Mouse (Mus musculus) forebrain, embryonic 16.5 days (tissue): Measurements from ENCODE around the gene Pigp. TPM values are rescaled to one million over a fixed set of nuclear protein-coding genes. Genes with fewer than 3 reads are reported as not detected.

Source experiments
- ATAC-seq: fragments of 200-750 bp; cut with Nextera tagmentation; 2 replicates; pipeline ENCODE4 v1.8.0; 2017; ENCODE audit warnings: mild to moderate bottlenecking, moderate library complexity
- H3K27ac ChIP-seq: fragments of 300-500 bp; sonication (generic); 2 replicates; pipeline ENCODE4 v1.5.1; 2014; ENCODE audit warnings: low read length, control low read depth
- H3K27me3 ChIP-seq: fragments of 300-500 bp; sonication (generic); replicated peaks from 2 replicates; pipeline ENCODE4 v1.6.1; 2014; ENCODE audit warnings: low read length; ENCODE audit not compliant: control insufficient read depth, insufficient read depth
- H3K36me3 ChIP-seq: fragments of 300-500 bp; sonication (generic); 2 replicates; pipeline ENCODE4 v1.6.1; 2014; ENCODE audit not compliant: control insufficient read depth, insufficient read depth
- H3K4me1 ChIP-seq: fragments of 300-500 bp; sonication (generic); replicated peaks from 2 replicates; pipeline ENCODE4 v1.6.1; 2014; ENCODE audit warnings: low read length; ENCODE audit not compliant: control insufficient read depth, insufficient read depth
- H3K4me2 ChIP-seq: fragments of 300-500 bp; sonication (generic); 2 replicates; pipeline ENCODE4 v1.6.1; 2014; ENCODE audit warnings: mild to moderate bottlenecking, low read length, control low read depth
- H3K4me3 ChIP-seq: fragments of 300-500 bp; sonication (generic); replicated peaks from 2 replicates; pipeline ENCODE4 v1.5.1; 2014; ENCODE audit warnings: mild to moderate bottlenecking, low read length, control low read depth
- H3K9ac ChIP-seq: fragments of 300-500 bp; sonication (generic); replicated peaks from 2 replicates; pipeline ENCODE4 v1.6.1; 2014; ENCODE audit warnings: low read depth, low read length, control low read depth
- H3K9me3 ChIP-seq: fragments of 300-500 bp; sonication (generic); 2 replicates; pipeline ENCODE4 v1.6.1; 2016; ENCODE audit warnings: low read length; ENCODE audit not compliant: control insufficient read depth
- WGBS: fragments of 180-500 bp; shearing (Covaris S2); extraction: QIAGEN DNeasy Blood & Tissue Kit; methylation state at CpG from one replicate; pipeline ENCODE4 v1.1.7; 2014; 5-methylcytosine and 5-hydroxymethylcytosine counted together
- polyA plus RNA-seq: library from polyadenylated mRNA; unstranded; fragments of >200 nt; fragmentation: Nextera tagmentation; extraction: Ambion mirVana; gene quantifications from 2 replicates; pipeline ENCODE4 v1.2.1, GENCODE M21; 2015

Pigp gene
- polyA plus RNA-seq, 1 experiment from 2014 or later = 120 TPM

GRCm38 (mm10) chr16:94396641-94397040, 25.0 kb upstream of the Pigp start:
- no peak overlapping the region for H3K4me3 ChIP-seq
- H3K36me3 ChIP-seq = peaks cover 12% of the 10 kb centered on the region
- peaks cover 5% of the 10 kb centered on the region; the same call in 1 of the 2 replicates for H3K4me1 ChIP-seq
- H3K4me2 ChIP-seq = no peak overlapping the region
- H3K27me3 ChIP-seq = no peaks in the 10 kb centered on the region
- H3K27ac ChIP-seq = no peak overlapping the region
- no peaks in the 10 kb centered on the region for H3K9me3 ChIP-seq
- no peak for ATAC-seq
- no peak overlapping the region for H3K9ac ChIP-seq
- 93% methylated on average over 7 of the region's 7 CpGs for WGBS

- 0 out of 2 replicates have a peak, but pooled peaks cover 5% of the 10 kb centered on the region for H3K4me1 ChIP-seq
- H3K36me3 ChIP-seq = peaks cover 12% of the 10 kb centered on the region
- ATAC-seq = no peak
- H3K9ac ChIP-seq = no peak overlapping the region
- no peak overlapping the region for H3K27ac ChIP-seq
- no peak overlapping the region for H3K4me3 ChIP-seq
- 61% methylated on average over 3 of the region's 3 CpGs for WGBS
- no peaks in the 10 kb centered on the region for H3K9me3 ChIP-seq
- H3K4me2 ChIP-seq = no peak overlapping the region
- H3K27me3 ChIP-seq = no peaks in the 10 kb centered on the region
These were observed 23.4 kb upstream of the Pigp start for GRCm38 (mm10) chr16:94395051-94395450.

- no peaks in the 10 kb centered on the region for H3K9me3 ChIP-seq
- H3K36me3 ChIP-seq = peaks cover 12% of the 10 kb centered on the region
- H3K27me3 ChIP-seq = no peaks in the 10 kb centered on the region
- 94% methylated on average over 4 of the region's 4 CpGs for WGBS
- H3K4me3 ChIP-seq = no peak overlapping the region
- H3K27ac ChIP-seq = no peak overlapping the region
- no peak for ATAC-seq
- H3K9ac ChIP-seq = no peak overlapping the region
- H3K4me1 ChIP-seq = 0 out of 2 replicates have a peak, but pooled peaks cover 2% of the 10 kb centered on the region
- no peak overlapping the region for H3K4me2 ChIP-seq
These were observed 20.7 kb upstream of the Pigp start for GRCm38 (mm10) chr16:94392299-94392698.

- ATAC-seq = no peak
- Histone ChIP-seq H3K9ac (no peak overlapping the region), H3K36me3 (no peaks in the 10 kb centered on the region), H3K27me3 (no peaks in the 10 kb centered on the region), H3K27ac (no peak overlapping the region), H3K9me3 (no peaks in the 10 kb centered on the region), H3K4me2 (no peak overlapping the region), H3K4me3 (no peak overlapping the region), H3K4me1 (peaks cover 2% of the 10 kb centered on the region; the same call in 1 of the 2 replicates)
- 96% methylated on average over 7 of the region's 7 CpGs for WGBS
These were observed 16.0 kb upstream of the Pigp start for GRCm38 (mm10) chr16:94387690-94388089.

GRCm38 (mm10) chr16:94383277-94383676, 11.6 kb upstream of the Pigp start:
- no peaks in the 10 kb centered on the region for H3K9me3 ChIP-seq
- 95% methylated on average over 3 of the region's 3 CpGs for WGBS
- H3K4me1 ChIP-seq = peaks cover 9% of the 10 kb centered on the region; the same call in 1 of the 2 replicates
- H3K4me3 ChIP-seq = no peak overlapping the region
- no peak overlapping the region for H3K9ac ChIP-seq
- no peak overlapping the region for H3K27ac ChIP-seq
- H3K27me3 ChIP-seq = no peaks in the 10 kb centered on the region
- no peaks in the 10 kb centered on the region for H3K36me3 ChIP-seq
- no peak for ATAC-seq
- H3K4me2 ChIP-seq = no peak overlapping the region

- Histone ChIP-seq H3K27me3 (no peaks in the 10 kb centered on the region), H3K4me1 (peaks cover 14% of the 10 kb centered on the region), H3K4me3 (no peak overlapping the region), H3K4me2 (no peak overlapping the region), H3K27ac (no peak overlapping the region), H3K36me3 (no peaks in the 10 kb centered on the region), H3K9ac (no peak overlapping the region), H3K9me3 (no peaks in the 10 kb centered on the region)
- 87% methylated on average over 1 of the region's 1 CpGs for WGBS
- no peak for ATAC-seq
These were observed 7.7 kb upstream of the Pigp start for GRCm38 (mm10) chr16:94379386-94379785.

GRCm38 (mm10) chr16:94370915-94371300, 734 bp downstream of the Pigp start:
- Histone ChIP-seq H3K9me3 (no peaks in the 10 kb centered on the region), H3K27me3 (no peaks in the 10 kb centered on the region), H3K4me2 (peak overlapping the region; percentile 69), H3K4me1 (peaks cover 29% of the 10 kb centered on the region), H3K4me3 (peak overlapping the region; percentile 94), H3K27ac (peak overlapping the region; percentile 100), H3K36me3 (no peaks in the 10 kb centered on the region), H3K9ac (peak overlapping the region; percentile 99)
- peak; percentile 61 for ATAC-seq
- WGBS = 0% methylated on average over 36 of the region's 43 CpGs

GRCm38 (mm10) chr16:94370173-94370914, 1.3 kb downstream of the Pigp start, which contains the start of gene Ttc3:
Gene Ttc3, plus strand, starts transcription at chr16:94370618.
- under 1% methylated on average over 67 of the region's 79 CpGs for WGBS
- no peaks in the 10 kb centered on the region for H3K9me3 ChIP-seq

GRCm38 (mm10) chr16:94369596-94370172, 2.0 kb downstream of the Pigp start:
- ATAC-seq = no peak
- H3K4me3 ChIP-seq = peak overlapping the region; percentile 94
- H3K9ac ChIP-seq = peak overlapping the region; percentile 96
- peaks cover 24% of the 10 kb centered on the region for H3K4me1 ChIP-seq
- H3K4me2 ChIP-seq = peak overlapping the region; percentile 88
- 6% methylated on average over 6 of the region's 6 CpGs for WGBS
- no peaks in the 10 kb centered on the region for H3K9me3 ChIP-seq
- no peaks in the 10 kb centered on the region for H3K27me3 ChIP-seq
- H3K36me3 ChIP-seq = peaks cover 3% of the 10 kb centered on the region; the same call in 1 of the 2 replicates
- peak overlapping the region; percentile 100 for H3K27ac ChIP-seq

More at GRCm38 (mm10) chr16:94370173-94370914, 1.3 kb downstream of the Pigp start, which contains the start of gene Ttc3:
- peak within 1 kb of the TSS; percentile 94 for H3K4me3 ChIP-seq
- ATAC-seq = peak; percentile 70
- no peaks in the 10 kb centered on the region for H3K36me3 ChIP-seq
- peak within 1 kb of the TSS; percentile 88 for H3K4me2 ChIP-seq
- peaks cover 28% of the 10 kb centered on the region for H3K4me1 ChIP-seq
- peak within 1 kb of the TSS; percentile 100 for H3K27ac ChIP-seq
- H3K9ac ChIP-seq = peak within 1 kb of the TSS; percentile 99
- H3K27me3 ChIP-seq = no peaks in the 10 kb centered on the region
